Mouse (Mus musculus): ENCODE measurements at regions not wholly inside any gene's neighbourhood (a gene's known extent, or its start where the extent isn't known, plus 50 kb on each side); places are given as distances from the start of the nearest gene placed in this dataset.

DNA sequence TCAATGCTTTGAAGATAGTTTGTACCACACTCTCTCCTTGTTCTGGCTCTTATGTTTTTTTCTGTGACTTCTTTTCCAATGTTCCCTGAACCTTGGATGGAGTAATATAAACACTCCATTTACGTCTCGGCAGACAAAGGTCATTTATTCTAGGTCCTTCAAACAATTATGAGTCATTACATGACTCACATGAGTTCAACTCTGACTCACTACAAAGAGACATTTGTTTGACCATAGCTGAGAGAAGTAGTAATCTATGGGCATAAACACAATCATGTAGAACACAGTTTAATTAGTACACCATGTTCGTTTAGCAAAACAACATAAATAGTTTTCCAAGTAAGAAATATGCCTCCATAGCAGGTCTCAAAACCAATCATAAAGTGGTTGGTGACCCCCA is 59.6 kb upstream of the Hmgcll1 start:
- H3K27me3 ChIP-seq (ENCODE audit: control insufficient read depth, insufficient read depth, low read length, poor library complexity, severe bottlenecking), result no peaks in the 10 kb centered on the region
- no peaks in the 10 kb centered on the region for H3K36me3 ChIP-seq (ENCODE audit: control insufficient read depth, insufficient read depth, low read length, poor library complexity, severe bottlenecking)
- DNase-seq (ENCODE audit: low read depth, low spot score), result no peak

DNA sequence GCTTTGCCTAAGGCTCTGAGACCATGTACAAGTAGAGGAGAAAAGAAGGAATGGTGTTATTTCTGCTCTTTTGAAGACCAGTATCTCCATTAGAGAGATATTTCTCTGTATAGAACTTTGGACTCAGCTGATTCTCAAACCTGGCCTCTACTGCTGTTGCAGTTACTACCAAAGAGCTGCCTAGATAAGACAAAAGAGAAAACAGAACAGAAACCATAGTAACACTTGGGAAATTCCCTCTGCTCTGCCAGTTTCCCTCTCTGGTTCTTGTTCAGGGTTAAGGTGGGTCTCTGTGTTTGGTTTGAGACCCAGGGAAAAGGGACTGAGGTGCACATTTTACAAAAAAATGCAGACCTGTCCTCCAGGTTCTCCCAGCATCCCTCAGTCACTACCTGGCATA is 58.3 kb upstream of the Hmgcll1 start:
- DNase-seq (ENCODE audit: low read depth, low spot score), result peak; percentile 7
- H3K27me3 ChIP-seq (ENCODE audit: control insufficient read depth, insufficient read depth, low read length, poor library complexity, severe bottlenecking), result no peaks in the 10 kb centered on the region

DNA sequence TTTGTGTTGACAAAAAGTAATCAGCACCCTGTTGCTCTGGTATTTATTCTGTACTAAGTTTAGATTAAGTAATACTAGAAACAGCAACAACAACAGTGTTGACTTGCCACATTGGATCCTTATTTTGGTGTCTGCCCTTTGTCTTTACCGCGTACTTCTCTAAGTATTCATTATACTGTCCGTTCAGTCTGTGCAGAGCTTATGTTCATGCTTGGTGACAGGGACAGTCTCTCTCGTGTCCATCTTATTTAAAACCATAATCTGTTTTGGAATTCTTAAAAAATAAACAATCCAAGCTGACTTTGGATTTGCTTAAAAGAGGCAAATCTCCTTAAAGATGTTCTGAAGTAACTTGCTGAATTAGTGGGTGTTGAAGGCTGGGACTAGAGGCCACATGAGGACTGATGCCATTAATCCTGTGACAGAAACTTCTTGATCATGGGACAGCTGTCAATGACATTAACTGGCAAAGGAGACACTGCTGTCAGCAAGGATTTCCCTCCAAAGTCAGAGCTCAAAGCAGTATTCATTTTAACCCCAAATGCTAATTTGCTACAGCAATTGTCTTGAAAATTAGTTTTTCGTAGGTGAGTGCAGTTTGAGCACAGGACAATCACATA is 55.8 kb upstream of the Hmgcll1 start:
- Histone ChIP-seq H3K27me3 (ENCODE audit: control insufficient read depth, insufficient read depth, low read length, poor library complexity, severe bottlenecking) (no peaks in the 10 kb centered on the region), H3K36me3 (ENCODE audit: control insufficient read depth, insufficient read depth, low read length, poor library complexity, severe bottlenecking) (no peaks in the 10 kb centered on the region)
- DNase-seq (ENCODE audit: low read depth, low spot score), result no peak

More for the DNA sequence above, 58.3 kb upstream of the Hmgcll1 start:
- H3K36me3 ChIP-seq (ENCODE audit: control insufficient read depth, insufficient read depth, low read length, poor library complexity, severe bottlenecking), result no peaks in the 10 kb centered on the region

DNA sequence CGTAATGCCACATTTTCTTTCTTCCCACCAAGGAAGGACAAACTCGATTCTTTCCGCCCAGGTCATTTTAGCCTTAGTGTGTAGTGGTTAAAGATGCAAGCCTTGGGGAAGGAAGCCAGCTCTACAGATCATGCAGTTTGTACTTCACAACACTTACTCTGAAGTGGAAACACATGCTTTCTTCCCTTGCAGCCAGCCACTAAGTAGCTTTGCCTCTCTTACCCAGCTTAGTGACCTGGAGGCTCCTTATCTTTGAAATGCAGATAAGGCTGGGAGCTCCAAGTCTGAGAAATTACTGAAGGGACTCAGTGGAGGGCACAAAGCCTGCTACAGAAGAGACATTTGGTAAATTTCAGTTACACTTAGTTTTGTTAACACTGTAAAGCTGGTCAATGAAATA is 54.9 kb upstream of the Hmgcll1 start:
- DNase-seq (ENCODE audit: low read depth, low spot score), result no peak
- Histone ChIP-seq H3K27me3 (ENCODE audit: control insufficient read depth, insufficient read depth, low read length, poor library complexity, severe bottlenecking) (no peaks in the 10 kb centered on the region), H3K36me3 (ENCODE audit: control insufficient read depth, insufficient read depth, low read length, poor library complexity, severe bottlenecking) (no peaks in the 10 kb centered on the region)

DNA sequence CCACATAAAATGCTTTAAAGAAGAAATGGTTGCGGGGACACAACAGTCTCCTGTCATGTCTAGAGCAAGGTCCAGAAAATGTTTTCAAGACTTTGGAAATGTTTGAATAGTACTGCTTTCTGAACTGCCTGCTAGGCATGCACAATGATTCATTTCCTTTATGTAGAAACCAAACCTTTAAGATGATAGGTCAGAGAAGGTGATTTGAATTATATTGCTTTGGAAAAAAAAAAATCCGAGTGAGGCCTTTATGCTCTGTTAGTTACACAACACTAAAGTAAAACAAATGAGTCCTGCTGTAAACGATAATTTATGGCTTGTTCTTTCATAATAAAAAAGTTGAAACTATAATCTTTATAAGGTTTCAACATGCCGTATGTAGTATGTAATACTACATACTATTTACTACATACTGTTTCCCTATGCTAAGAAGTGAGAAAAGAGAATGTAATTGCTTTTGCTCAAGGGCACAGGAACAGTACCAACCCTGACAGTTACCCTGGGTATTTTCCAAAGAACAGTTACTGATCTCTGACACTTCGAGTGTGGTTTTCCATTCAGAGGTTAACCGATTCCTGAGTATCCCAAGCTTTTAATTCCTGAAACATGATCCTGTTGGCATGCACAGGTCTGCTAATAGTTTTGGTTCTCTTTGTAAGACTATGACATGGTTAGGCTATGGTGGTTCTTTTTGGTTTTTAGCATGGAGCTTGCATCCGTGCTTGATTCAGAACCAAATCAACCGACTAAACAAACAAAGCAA is 53.9 kb upstream of the Hmgcll1 start:
- no peaks in the 10 kb centered on the region for H3K27me3 ChIP-seq (ENCODE audit: control insufficient read depth, insufficient read depth, low read length, poor library complexity, severe bottlenecking)
- DNase-seq (ENCODE audit: low read depth, low spot score), result no peak
- H3K36me3 ChIP-seq (ENCODE audit: control insufficient read depth, insufficient read depth, low read length, poor library complexity, severe bottlenecking), result no peaks in the 10 kb centered on the region

Data from splenic B cell, adult 2 months (primary cell).